Mouse (Mus musculus): ENCODE measurements around the gene Ap2b1. TPM values are rescaled to one million over a fixed set of nuclear protein-coding genes. Genes with fewer than 3 reads are reported as not detected.
"Not testable (repeated sequence)": the region's sequence is repeated elsewhere in the genome, so short reads cannot be mapped to it uniquely, and the experiment has no call there.

Gene Ap2b1
- total and polyA plus RNA-seq, 2 experiments from 2014 or later = 94.8 to 209 TPM

DNA sequence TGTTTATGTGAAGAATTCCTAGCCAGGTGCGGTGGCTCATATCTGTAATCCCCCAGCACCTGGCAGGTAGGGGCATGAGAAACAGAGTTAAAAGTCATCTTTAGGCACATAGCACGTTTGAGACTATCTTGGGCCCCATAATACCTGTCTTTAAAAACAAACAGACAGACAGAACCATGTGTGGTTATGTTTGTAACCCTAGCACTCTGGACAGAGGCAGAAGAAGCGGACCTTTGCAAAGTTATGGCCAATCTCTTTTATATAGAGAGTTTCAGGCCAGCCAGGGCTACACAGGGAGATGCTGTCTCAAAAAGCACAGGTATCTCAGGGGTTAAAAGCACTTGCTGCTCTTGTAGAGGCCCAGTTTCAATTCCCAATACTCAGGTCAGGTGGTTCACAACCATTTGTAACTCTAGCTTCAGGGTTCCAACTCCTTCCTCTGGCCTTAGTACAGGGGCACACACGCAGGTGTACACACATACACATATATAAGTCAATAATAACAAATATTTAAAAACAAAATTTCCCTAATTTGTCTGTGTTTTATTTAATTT, 8.0 kb downstream of the Ap2b1 start:
- no peak overlapping the region for H3K4me2 ChIP-seq (ENCODE audit: low read depth, low read length)
- peaks cover 5% of the 10 kb centered on the region; the same call in 1 of the 2 replicates for H3K36me3 ChIP-seq (ENCODE audit: insufficient read depth, low read length)
- ATAC-seq (no peak), DNase-seq (ENCODE audit: low spot score) (no peak)
- whole genome bisulfite sequencing = 87% methylated on average over 4 of the region's 4 CpGs
- no peak overlapping the region for H3K9ac ChIP-seq (replicated peaks; ENCODE audit: low read length)
- peaks cover 15% of the 10 kb centered on the region for H3K4me1 ChIP-seq (ENCODE audit: insufficient read depth, low read length)
- no peaks in the 10 kb centered on the region for H3K27me3 ChIP-seq (ENCODE audit: insufficient read depth, low read length)
- no peaks in the 10 kb centered on the region for H3K9me3 ChIP-seq (ENCODE audit: low read length)
- no peak overlapping the region for H3K27ac ChIP-seq
- TF ChIP-seq CTCF (IDR thresholded peaks at IDR 0.05; ENCODE audit: low read depth) = no peak
- H3K4me3 ChIP-seq (ENCODE audit: low read length) = no peak overlapping the region

DNA sequence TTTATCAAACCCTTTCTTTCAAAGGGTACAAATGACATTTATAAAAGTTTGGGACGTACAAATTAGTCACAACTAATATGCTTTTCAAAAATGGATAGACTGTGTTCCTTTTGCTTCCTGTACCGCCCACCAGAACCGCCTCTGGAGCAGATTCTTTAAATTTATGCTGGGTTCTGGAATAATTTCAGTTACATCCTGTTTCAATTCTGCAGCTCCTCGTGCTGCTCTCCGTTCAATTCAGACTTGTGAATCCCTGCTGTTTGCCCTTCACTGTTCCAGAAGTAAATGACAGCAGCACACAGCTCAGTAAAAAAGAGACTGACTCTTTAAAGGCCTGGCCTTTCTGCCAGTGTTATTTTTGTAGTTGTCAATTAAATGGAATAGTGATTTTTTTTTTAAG, 13.6 kb downstream of the Ap2b1 start:
- Histone ChIP-seq H3K4me1 (ENCODE audit: insufficient read depth, low read length) (no peaks in the 10 kb centered on the region), H3K36me3 (ENCODE audit: insufficient read depth, low read length) (peaks cover 14% of the 10 kb centered on the region; the same call in 1 of the 2 replicates), H3K27me3 (ENCODE audit: insufficient read depth, low read length) (no peaks in the 10 kb centered on the region), H3K9ac (replicated peaks; ENCODE audit: low read length) (no peak overlapping the region), H3K27ac (no peak overlapping the region), H3K4me2 (ENCODE audit: low read depth, low read length) (no peak overlapping the region), H3K9me3 (ENCODE audit: low read length) (no peaks in the 10 kb centered on the region), H3K4me3 (ENCODE audit: low read length) (no peak overlapping the region)
- no peak for ATAC-seq
- no peak for DNase-seq (ENCODE audit: low spot score)
- WGBS = 51% methylated on average over 5 of the region's 5 CpGs
- no peak for TF ChIP-seq CTCF (IDR thresholded peaks at IDR 0.05; ENCODE audit: low read depth)

DNA sequence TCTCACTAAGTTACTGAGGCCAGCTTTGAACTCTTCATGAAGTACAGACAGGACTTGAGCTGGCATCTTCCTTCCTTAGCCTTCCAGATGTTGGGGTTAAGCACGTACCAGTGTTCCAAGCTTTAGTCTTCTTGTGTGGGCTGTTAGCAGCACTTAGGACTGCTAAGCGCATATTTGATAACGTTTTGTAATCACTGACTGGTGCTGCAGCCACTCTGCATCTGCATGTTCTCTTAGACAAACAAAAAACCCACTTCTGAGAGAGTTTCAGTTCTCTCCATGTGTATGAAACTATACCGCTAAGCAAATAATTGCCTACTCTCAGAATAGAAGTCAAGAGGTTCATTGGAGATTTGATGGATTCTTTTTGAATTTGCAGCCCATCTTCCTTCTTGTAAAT, 20.2 kb downstream of the Ap2b1 start:
- 85% methylated on average over 4 of the region's 4 CpGs for WGBS
- no peaks in the 10 kb centered on the region for H3K27me3 ChIP-seq (ENCODE audit: insufficient read depth, low read length)

DNA sequence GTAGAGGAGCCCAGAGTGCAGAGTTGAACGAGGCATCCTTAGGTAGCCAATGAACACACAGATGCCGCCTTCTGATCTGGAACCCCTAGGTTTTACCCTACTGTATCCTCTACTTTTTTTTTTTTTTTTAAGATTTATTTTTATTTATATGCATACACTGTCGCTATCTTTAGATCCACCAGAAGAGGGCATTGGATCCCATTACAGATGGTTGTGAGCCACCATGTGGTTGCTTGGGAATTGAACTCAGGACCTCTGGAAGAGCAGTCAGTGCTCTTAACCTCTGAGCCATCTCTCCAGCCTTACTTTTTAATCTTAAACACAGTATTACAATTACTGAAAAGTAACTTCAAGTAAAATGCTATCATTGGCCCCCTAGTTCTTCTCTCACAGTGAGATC, 27.9 kb downstream of the Ap2b1 start:
- not testable (repeated sequence) for H3K4me3 ChIP-seq (ENCODE audit: low read length); H3K27ac ChIP-seq; ATAC-seq; H3K4me1 ChIP-seq (ENCODE audit: insufficient read depth, low read length); DNase-seq (ENCODE audit: low spot score); H3K27me3 ChIP-seq (ENCODE audit: insufficient read depth, low read length); H3K9me3 ChIP-seq (ENCODE audit: low read length); H3K4me2 ChIP-seq (ENCODE audit: low read depth, low read length); H3K9ac ChIP-seq (replicated peaks; ENCODE audit: low read length)
- peaks cover 57% of the 10 kb centered on the region for H3K36me3 ChIP-seq (ENCODE audit: insufficient read depth, low read length)
- 0 out of 2 replicates have a peak, but pooled peaks have one; percentile 9 for TF ChIP-seq CTCF (IDR thresholded peaks at IDR 0.05; ENCODE audit: low read depth)
- WGBS = 87% methylated on average over 3 of the region's 3 CpGs

More for the DNA sequence above, 20.2 kb downstream of the Ap2b1 start:
- TF ChIP-seq CTCF (IDR thresholded peaks at IDR 0.05; ENCODE audit: low read depth) = no peak
- no peak overlapping the region for H3K27ac ChIP-seq
- no peaks in the 10 kb centered on the region for H3K9me3 ChIP-seq (ENCODE audit: low read length)
- H3K4me1 ChIP-seq (ENCODE audit: insufficient read depth, low read length) = no peaks in the 10 kb centered on the region
- H3K36me3 ChIP-seq (ENCODE audit: insufficient read depth, low read length) = peaks cover 36% of the 10 kb centered on the region
- H3K4me2 ChIP-seq (ENCODE audit: low read depth, low read length) = no peak overlapping the region
- H3K9ac ChIP-seq (replicated peaks; ENCODE audit: low read length) = no peak overlapping the region
- DNase-seq (ENCODE audit: low spot score) = no peak
- ATAC-seq = no peak
- H3K4me3 ChIP-seq (ENCODE audit: low read length) = no peak overlapping the region

DNA sequence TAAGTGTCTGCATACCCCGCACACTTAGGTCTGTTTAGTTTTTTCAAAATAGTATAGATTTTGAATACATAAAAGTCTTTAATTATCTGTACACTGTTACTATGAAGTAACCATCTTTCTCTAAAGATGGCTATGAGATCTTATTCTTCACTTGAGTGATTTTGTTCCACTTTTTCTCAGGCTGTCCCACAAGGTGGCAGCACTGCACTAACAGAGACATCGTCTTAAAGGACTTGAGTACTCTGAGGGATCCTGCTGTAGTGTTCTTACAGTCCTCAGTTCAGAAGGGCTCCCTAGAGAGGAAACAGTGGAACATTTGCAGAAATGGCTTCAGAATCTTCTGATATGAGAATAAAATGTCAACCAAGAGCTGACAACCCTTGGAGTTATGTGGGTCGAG, 28.6 kb downstream of the Ap2b1 start:
- H3K27me3 ChIP-seq (ENCODE audit: insufficient read depth, low read length) = no peaks in the 10 kb centered on the region
- no peak overlapping the region for H3K4me3 ChIP-seq (ENCODE audit: low read length)
- no peak overlapping the region for H3K9ac ChIP-seq (replicated peaks; ENCODE audit: low read length)
- peak; percentile 84 for DNase-seq (ENCODE audit: low spot score)
- H3K4me1 ChIP-seq (ENCODE audit: insufficient read depth, low read length) = no peaks in the 10 kb centered on the region
- no peaks in the 10 kb centered on the region for H3K9me3 ChIP-seq (ENCODE audit: low read length)
- H3K27ac ChIP-seq = no peak overlapping the region
- peaks cover 51% of the 10 kb centered on the region for H3K36me3 ChIP-seq (ENCODE audit: insufficient read depth, low read length)
- 59% methylated on average over 3 of the region's 3 CpGs for WGBS
- no peak overlapping the region for H3K4me2 ChIP-seq (ENCODE audit: low read depth, low read length)
- peak; percentile 77 for TF ChIP-seq CTCF (IDR thresholded peaks at IDR 0.05; ENCODE audit: low read depth)
- no peak for ATAC-seq

DNA sequence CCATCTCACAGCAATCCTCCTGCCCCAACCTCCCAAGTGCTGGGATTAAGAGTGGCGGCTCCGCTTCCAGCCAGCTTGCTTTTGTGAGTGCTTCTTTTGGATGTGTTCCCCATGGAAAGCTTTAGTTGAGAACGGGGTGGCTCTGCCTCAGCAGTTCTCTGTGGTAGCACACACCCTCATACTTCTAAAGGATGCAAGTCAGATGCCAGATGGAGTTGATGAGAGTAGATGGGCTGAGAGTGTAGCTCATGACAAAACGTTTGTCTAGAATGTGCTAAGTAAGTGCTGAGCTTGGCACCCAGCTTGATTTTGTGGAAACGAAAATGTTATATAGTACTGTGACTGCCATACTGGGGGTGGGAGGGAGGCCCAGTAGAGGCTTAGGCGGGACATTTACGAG, 37.0 kb downstream of the Ap2b1 start:
- no peak overlapping the region for H3K4me3 ChIP-seq (ENCODE audit: low read length)
- H3K4me1 ChIP-seq (ENCODE audit: insufficient read depth, low read length) = no peaks in the 10 kb centered on the region
- H3K9me3 ChIP-seq (ENCODE audit: low read length) = no peaks in the 10 kb centered on the region
- H3K27me3 ChIP-seq (ENCODE audit: insufficient read depth, low read length) = no peaks in the 10 kb centered on the region
- no peak overlapping the region for H3K4me2 ChIP-seq (ENCODE audit: low read depth, low read length)
- WGBS = 88% methylated on average over 7 of the region's 7 CpGs
- no peak for DNase-seq (ENCODE audit: low spot score)
- no peak for TF ChIP-seq CTCF (IDR thresholded peaks at IDR 0.05; ENCODE audit: low read depth)
- no peak overlapping the region for H3K27ac ChIP-seq
- ATAC-seq = no peak
- peaks cover 64% of the 10 kb centered on the region for H3K36me3 ChIP-seq (ENCODE audit: insufficient read depth, low read length)
- H3K9ac ChIP-seq (replicated peaks; ENCODE audit: low read length) = no peak overlapping the region

DNA sequence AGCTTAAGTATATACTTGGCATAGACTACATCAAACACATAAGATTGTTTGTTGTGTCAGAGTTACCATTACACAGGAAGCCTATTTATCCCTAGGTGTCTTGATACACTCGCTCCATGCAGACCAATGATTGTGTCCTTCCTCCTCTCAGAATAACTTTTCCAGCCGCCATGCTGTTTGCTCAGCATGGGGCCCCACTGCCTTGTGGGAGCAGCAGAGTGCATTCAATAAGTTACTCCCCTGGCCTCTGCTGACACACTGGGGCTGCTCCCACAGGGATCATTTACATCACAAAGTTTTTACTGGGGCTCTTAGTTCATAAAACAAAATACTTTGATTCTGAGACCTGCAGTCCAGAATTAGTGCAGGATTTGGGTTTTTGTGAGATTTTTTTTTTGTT, 40.9 kb downstream of the Ap2b1 start:
- ATAC-seq (no peak), DNase-seq (ENCODE audit: low spot score) (no peak)
- no peak for TF ChIP-seq CTCF (IDR thresholded peaks at IDR 0.05; ENCODE audit: low read depth)
- H3K9me3 ChIP-seq (ENCODE audit: low read length) = no peaks in the 10 kb centered on the region
- no peaks in the 10 kb centered on the region for H3K4me1 ChIP-seq (ENCODE audit: insufficient read depth, low read length)
- WGBS = 18% methylated on average over 2 of the region's 2 CpGs
- H3K27me3 ChIP-seq (ENCODE audit: insufficient read depth, low read length) = no peaks in the 10 kb centered on the region
- H3K4me2 ChIP-seq (ENCODE audit: low read depth, low read length) = no peak overlapping the region
- no peak overlapping the region for H3K9ac ChIP-seq (replicated peaks; ENCODE audit: low read length)
- H3K27ac ChIP-seq = no peak overlapping the region
- H3K36me3 ChIP-seq (ENCODE audit: insufficient read depth, low read length) = peaks cover 76% of the 10 kb centered on the region
- no peak overlapping the region for H3K4me3 ChIP-seq (ENCODE audit: low read length)
